Mouse (Mus musculus) layer of hippocampus, postnatal 14 days (tissue): ENCODE results near the gene Mum1. TPM values are rescaled to one million over a fixed set of nuclear protein-coding genes. Genes with fewer than 3 reads are reported as not detected.
"Not testable (repeated sequence)": the region's sequence is repeated elsewhere in the genome, so short reads cannot be mapped to it uniquely, and the experiment has no call there.

Experiments
- DNase-seq, 2 experiments: peaks; one replicate each; pipeline ENCODE4 v3.0.0; 2021 to 2022; ENCODE audit warnings: low spot score in 2 of 2, mixed read lengths in 1 of 2
- total RNA-seq, 2 experiments: library from RNA; stranded (reverse); gene quantifications; 2 replicates each; pipeline ENCODE4 v1.2.3; 2021

The Mum1 gene
- total RNA-seq, 2 experiments from 2014 or later: 34.4 to 43.7 TPM

- no peak for DNase-seq
Observed at GRCm38 (mm10) chr10:80207676-80208075, 18.6 kb upstream of the Mum1 start.

GRCm38 (mm10) chr10:80208248-80208647 is 18.0 kb upstream of the Mum1 start:
- DNase-seq: no peak

GRCm38 (mm10) chr10:80208841-80209371 is 17.3 kb upstream of the Mum1 start:
- peak in 1 of 2 experiments; percentile 50 for DNase-seq

- not testable (repeated sequence) for DNase-seq
Observed at GRCm38 (mm10) chr10:80211547-80212103, 14.6 kb upstream of the Mum1 start.

GRCm38 (mm10) chr10:80215048-80215772 is 11.0 kb upstream of the Mum1 start:
- DNase-seq: no peak

- no peak for DNase-seq
Observed at GRCm38 (mm10) chr10:80220676-80221075, 5.6 kb upstream of the Mum1 start.

- not testable (repeated sequence) for DNase-seq
Observed at GRCm38 (mm10) chr10:80223137-80223536, 3.1 kb upstream of the Mum1 start.

- DNase-seq: no peak
Observed at GRCm38 (mm10) chr10:80226071-80226415, 191 bp upstream of the Mum1 start.

- no peak for DNase-seq
Observed at GRCm38 (mm10) chr10:80227166-80227539, 919 bp downstream of the Mum1 start.

- no peak for DNase-seq
Observed at GRCm38 (mm10) chr10:80227877-80228775, 1.9 kb downstream of the Mum1 start.

GRCm38 (mm10) chr10:80236145-80236825 is 10.1 kb downstream of the Mum1 start:
- peak; percentile 51 to 63 for DNase-seq

GRCm38 (mm10) chr10:80237020-80237419 is 10.8 kb downstream of the Mum1 start:
- DNase-seq: no peak

GRCm38 (mm10) chr10:80238306-80238705 is 12.1 kb downstream of the Mum1 start:
- no peak for DNase-seq

- DNase-seq: no peak
Observed at GRCm38 (mm10) chr10:80239791-80240190, 13.6 kb downstream of the Mum1 start.

- no peak for DNase-seq
Observed at GRCm38 (mm10) chr10:80242088-80242487, 15.9 kb downstream of the Mum1 start.

- no peak for DNase-seq
Observed at GRCm38 (mm10) chr10:80242607-80243006, 16.4 kb downstream of the Mum1 start.

- no peak for DNase-seq
Observed at GRCm38 (mm10) chr10:80244791-80245399, 18.7 kb downstream of the Mum1 start.

GRCm38 (mm10) chr10:80245600-80245999 is 19.4 kb downstream of the Mum1 start:
- peak; percentile 78 to 87 for DNase-seq

- DNase-seq: peak in 1 of 2 experiments; percentile 57
Observed at GRCm38 (mm10) chr10:80247849-80248248, 21.6 kb downstream of the Mum1 start.

GRCm38 (mm10) chr10:80248437-80248836 is 22.2 kb downstream of the Mum1 start:
- not testable (repeated sequence) for DNase-seq
